Mouse (Mus musculus) E14TG2a.4 (cell line): ENCODE results near the gene Etl4.

Source experiments
- H3K27me3 ChIP-seq: 2 replicates; pipeline ENCODE4 v1.6.1; 2014; ENCODE audit warnings: low read length, control low read depth; ENCODE audit not compliant: insufficient read depth
- H3K36me3 ChIP-seq: 2 replicates; pipeline ENCODE4 v1.6.1; 2014; ENCODE audit warnings: low read length, control low read depth; ENCODE audit not compliant: insufficient read depth
- H3K4me1 ChIP-seq: replicated peaks from 2 replicates; pipeline ENCODE4 v1.6.1; 2014; ENCODE audit warnings: low read depth, low read length, control low read depth
- H3K4me3 ChIP-seq: replicated peaks from 2 replicates; pipeline ENCODE4 v1.5.1; 2014; ENCODE audit warnings: mild to moderate bottlenecking, low read length
- H3K9me3 ChIP-seq: 2 replicates; pipeline ENCODE4 v1.6.1; 2014; ENCODE audit warnings: low read length, control low read depth
- CTCF ChIP-seq: conservative IDR thresholded peaks from 2 replicates; pipeline ENCODE4 v1.5.1; 2014; ENCODE audit warnings: low read length
- NANOG ChIP-seq: IDR thresholded peaks from 2 replicates; pipeline ENCODE4 v1.6.1; 2014; ENCODE audit warnings: borderline replicate concordance, low read length, mixed read lengths
- POU5F1 ChIP-seq: IDR thresholded peaks from 2 replicates; pipeline ENCODE4 v1.6.1; 2014; ENCODE audit warnings: low read length, borderline replicate concordance

Gene Etl4

GRCm38 (mm10) chr2:20203011-20203410, 293.4 kb downstream of the Etl4 start:
- H3K9me3 ChIP-seq, result 0 out of 2 replicates have a peak, but pooled peaks cover 4% of the 10 kb centered on the region
- no peaks in the 10 kb centered on the region for H3K27me3 ChIP-seq
- TF ChIP-seq NANOG, result no peak
- TF ChIP-seq POU5F1, result no peak
- TF ChIP-seq CTCF, result no peak
- peaks cover 18% of the 10 kb centered on the region for H3K4me1 ChIP-seq
- H3K4me3 ChIP-seq, result no peak overlapping the region
- no peaks in the 10 kb centered on the region for H3K36me3 ChIP-seq

GRCm38 (mm10) chr2:20206647-20207046, 297.1 kb downstream of the Etl4 start:
- peaks cover 41% of the 10 kb centered on the region for H3K4me1 ChIP-seq
- H3K4me3 ChIP-seq, result no peak overlapping the region
- H3K36me3 ChIP-seq, result no peaks in the 10 kb centered on the region
- 0 out of 2 replicates have a peak, but pooled peaks cover 4% of the 10 kb centered on the region for H3K9me3 ChIP-seq
- H3K27me3 ChIP-seq, result no peaks in the 10 kb centered on the region
- TF ChIP-seq POU5F1, result no peak
- no peak for TF ChIP-seq CTCF
- TF ChIP-seq NANOG, result no peak

- Histone ChIP-seq H3K4me3 (no peak overlapping the region), H3K27me3 (no peaks in the 10 kb centered on the region), H3K36me3 (no peaks in the 10 kb centered on the region), H3K9me3 (0 out of 2 replicates have a peak, but pooled peaks cover 4% of the 10 kb centered on the region), H3K4me1 (peaks cover 33% of the 10 kb centered on the region)
- TF ChIP-seq NANOG (no peak), POU5F1 (no peak), CTCF (no peak)
Measured at GRCm38 (mm10) chr2:20208683-20209194, 299.2 kb downstream of the Etl4 start.

DNA sequence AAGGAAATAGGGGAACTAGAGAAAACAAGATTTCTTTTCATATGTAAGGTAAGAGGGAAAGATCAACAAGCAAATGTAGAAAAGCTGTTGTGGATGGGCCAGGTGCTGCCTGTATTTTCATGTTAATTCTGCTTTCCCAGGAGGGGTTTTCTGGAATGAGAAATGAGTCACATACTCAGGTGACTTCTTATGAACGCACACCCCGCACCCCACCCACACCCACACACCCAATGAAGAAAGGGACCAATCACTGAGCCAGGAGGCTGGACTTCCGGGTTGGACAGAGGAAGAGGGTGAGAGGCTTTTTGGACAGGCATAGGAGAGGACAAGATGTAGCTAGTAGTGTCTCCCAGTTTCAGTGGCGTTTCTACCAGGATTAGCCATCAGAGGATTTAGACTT, 299.8 kb downstream of the Etl4 start:
- peaks cover 33% of the 10 kb centered on the region for H3K4me1 ChIP-seq
- H3K4me3 ChIP-seq, result peak overlapping the region; percentile 61
- 0 out of 2 replicates have a peak, but pooled peaks cover 4% of the 10 kb centered on the region for H3K9me3 ChIP-seq
- H3K36me3 ChIP-seq, result no peaks in the 10 kb centered on the region
- no peaks in the 10 kb centered on the region for H3K27me3 ChIP-seq
- TF ChIP-seq CTCF (no peak), POU5F1 (peak; percentile 70; the same call in 1 of the 2 replicates), NANOG (peak; percentile 90)

DNA sequence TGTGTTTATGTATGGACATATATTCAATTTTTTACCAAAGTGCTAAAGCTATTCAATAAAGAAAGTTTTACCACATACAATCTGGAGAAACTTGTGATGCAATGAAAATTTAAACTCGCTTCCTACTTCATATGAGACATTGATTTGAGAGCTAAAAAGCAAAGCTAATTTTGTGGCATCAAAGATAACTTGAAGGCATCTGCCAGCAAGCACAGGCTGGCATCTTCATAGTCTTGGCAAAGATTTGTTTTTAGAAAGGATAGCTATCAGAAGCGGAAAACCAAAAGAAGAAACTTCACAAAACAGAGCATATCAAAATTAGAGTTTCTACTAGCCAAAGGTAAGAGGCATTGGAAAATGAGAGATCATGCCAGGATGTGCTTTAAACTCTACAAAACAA, 306.7 kb downstream of the Etl4 start:
- no peak overlapping the region for H3K4me3 ChIP-seq
- no peaks in the 10 kb centered on the region for H3K9me3 ChIP-seq
- no peaks in the 10 kb centered on the region for H3K4me1 ChIP-seq
- TF ChIP-seq NANOG, result no peak
- TF ChIP-seq CTCF, result no peak
- TF ChIP-seq POU5F1, result no peak
- no peaks in the 10 kb centered on the region for H3K27me3 ChIP-seq
- no peaks in the 10 kb centered on the region for H3K36me3 ChIP-seq

DNA sequence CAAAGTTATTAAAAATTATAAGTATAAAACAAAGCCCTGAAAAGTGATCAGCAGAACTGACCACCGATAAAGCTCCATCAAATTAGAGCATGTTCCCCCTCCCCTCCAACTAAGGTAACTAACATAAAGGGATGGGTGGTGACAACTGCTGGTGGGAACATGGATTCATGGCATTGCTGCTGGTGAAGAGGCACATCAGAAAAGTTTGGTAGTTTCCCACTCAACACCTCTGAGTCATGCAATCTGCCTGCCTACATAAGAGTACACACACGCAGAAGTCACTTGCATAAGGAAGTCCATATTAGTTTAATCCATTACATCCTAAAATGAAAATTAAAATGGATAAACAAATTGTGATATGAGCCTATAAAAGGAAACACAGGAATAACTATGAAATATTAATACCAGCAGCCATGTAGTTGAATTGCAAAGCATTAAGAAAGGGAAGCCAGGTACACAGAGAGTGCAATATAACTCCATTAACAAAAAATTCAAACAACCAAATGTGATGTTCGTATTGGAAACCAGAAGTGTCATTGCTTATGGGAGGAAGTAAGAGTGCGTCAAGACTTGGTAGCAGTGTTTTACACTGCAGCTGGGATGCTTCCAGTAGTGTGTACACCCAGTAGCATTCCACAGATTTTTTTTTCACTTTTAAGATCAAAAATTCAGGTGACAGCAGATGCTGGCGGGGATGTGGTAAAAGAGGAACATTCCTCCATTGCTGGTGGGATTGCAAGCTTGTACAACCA, 307.3 kb downstream of the Etl4 start:
- no peak for TF ChIP-seq CTCF
- no peaks in the 10 kb centered on the region for H3K36me3 ChIP-seq
- no peaks in the 10 kb centered on the region for H3K27me3 ChIP-seq
- H3K4me3 ChIP-seq, result no peak overlapping the region
- H3K9me3 ChIP-seq, result no peaks in the 10 kb centered on the region
- no peaks in the 10 kb centered on the region for H3K4me1 ChIP-seq

GRCm38 (mm10) chr2:20231371-20231770, 321.8 kb downstream of the Etl4 start:
- TF ChIP-seq NANOG (no peak), POU5F1 (no peak), CTCF (no peak)
- Histone ChIP-seq H3K27me3 (no peaks in the 10 kb centered on the region; the same call in 1 of the 2 replicates), H3K4me1 (no peaks in the 10 kb centered on the region), H3K9me3 (no peaks in the 10 kb centered on the region), H3K4me3 (no peak overlapping the region), H3K36me3 (no peaks in the 10 kb centered on the region)

DNA sequence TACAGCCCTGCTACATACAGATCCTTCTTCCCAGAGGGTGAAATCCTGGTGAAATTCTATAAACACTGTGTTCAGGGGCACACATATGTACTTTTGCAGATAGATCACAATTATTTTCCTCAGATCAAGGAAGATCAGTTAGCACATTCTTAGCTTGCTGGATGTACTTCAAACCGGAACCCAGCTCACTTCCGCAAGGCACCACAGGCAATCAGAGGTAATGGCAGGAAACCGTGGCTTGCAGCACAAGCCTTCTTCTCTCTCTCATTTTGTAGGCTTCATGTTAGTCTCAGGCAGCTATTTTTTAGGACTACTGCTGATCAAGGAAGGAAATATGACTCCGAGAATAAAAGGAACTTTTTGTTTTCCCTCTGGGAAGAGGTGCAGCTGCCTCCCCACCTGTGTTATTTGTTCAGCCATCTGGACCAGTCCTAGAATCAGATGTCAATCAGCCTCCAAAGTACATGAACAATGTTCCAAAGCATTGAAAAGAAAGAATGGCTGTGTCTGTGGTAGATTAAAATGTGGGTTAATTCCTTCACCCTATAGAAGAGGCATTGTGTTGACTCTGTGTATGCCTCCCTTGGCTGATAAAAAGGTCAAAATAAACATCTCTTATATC, 338.6 kb downstream of the Etl4 start:
- TF ChIP-seq NANOG (no peak), CTCF (no peak), POU5F1 (no peak)
- no peaks in the 10 kb centered on the region for H3K27me3 ChIP-seq
- peaks cover 3% of the 10 kb centered on the region; the same call in 1 of the 2 replicates for H3K9me3 ChIP-seq

More for the DNA sequence above, 338.6 kb downstream of the Etl4 start:
- no peak overlapping the region for H3K4me3 ChIP-seq
- H3K4me1 ChIP-seq, result no peaks in the 10 kb centered on the region
- H3K36me3 ChIP-seq, result no peaks in the 10 kb centered on the region
